Mouse (Mus musculus) liver, embryonic 14.5 days (tissue): ENCODE measurements around the gene Rbsn.

Experiments
- CTCF ChIP-seq: IDR thresholded peaks from 2 replicates; pipeline ENCODE4 v1.5.1; 2016; ENCODE audit warnings: antibody characterized with exemption, low read depth, control low read depth
- EP300 ChIP-seq: IDR thresholded peaks from 2 replicates; pipeline ENCODE4 v1.6.1; 2016; ENCODE audit warnings: antibody characterized with exemption, low read depth

DNA sequence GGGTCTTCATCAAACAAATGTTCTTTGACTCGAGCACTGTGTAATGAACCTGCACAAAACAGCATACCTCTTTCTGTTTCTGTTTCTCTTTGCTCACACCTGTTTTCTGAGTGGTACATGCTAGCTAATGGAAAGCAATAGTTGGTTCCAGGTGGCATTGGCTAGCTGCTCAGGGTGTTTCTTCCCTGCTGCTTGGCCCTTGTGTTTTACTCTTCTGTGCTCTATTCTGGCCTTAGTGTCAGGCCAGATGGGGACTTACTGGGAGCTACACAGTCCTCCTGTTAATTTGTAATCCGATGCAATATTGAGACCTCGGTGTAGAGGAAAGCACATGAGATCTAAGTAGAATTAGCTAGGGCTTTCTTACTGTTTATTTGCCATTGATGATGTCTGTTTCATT is 55.9 kb downstream of the Rbsn start:
- TF ChIP-seq CTCF (no peak), EP300 (no peak)
